Mouse (Mus musculus) layer of hippocampus, adult 11-12 months (tissue): ENCODE data around the gene Ppp1r3a.
"Not testable (repeated sequence)": the region's sequence is repeated elsewhere in the genome, so short reads cannot be mapped to it uniquely, and the experiment has no call there.

Source experiments
- DNase-seq: peaks from one replicate; pipeline ENCODE4 v3.0.0; 2022; ENCODE audit warnings: low spot score

The Ppp1r3a gene

DNA sequence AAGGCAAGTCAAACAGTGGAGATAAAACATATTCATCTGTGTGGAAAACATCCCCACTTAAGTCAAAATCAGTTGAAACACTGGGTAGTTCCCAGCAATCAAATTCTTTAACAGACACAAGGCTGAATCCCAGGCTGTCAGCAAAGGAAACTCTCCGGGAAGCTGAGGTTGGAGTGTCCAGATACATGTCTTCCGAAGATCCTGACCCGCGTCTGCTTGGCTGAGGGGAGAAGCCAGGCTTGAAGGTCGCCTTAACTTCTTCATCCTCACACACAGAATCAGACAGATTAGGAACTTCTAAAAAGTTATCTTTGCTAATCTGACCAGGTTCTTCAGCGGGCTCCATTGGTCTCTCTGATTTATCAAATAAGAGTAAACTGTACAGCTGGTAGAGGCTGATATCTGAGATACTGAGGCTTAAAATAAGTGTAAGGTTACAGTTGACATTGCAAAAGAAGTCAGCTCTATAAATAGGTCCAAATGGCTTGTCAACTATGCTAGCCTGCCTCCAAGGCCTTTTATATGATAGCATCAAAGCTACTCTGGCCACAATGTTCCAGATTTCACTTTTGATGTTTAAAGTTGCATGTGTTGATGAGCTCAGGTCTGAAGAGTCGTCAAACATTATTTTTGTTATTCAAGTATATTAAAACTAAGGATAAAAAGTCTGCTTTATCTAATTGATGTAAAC, at the start of gene Ppp1r3a:
Gene Ppp1r3a, minus strand, starts transcription at position 374 of the 691 bp plus-strand sequence.
- DNase-seq, result no peak

DNA sequence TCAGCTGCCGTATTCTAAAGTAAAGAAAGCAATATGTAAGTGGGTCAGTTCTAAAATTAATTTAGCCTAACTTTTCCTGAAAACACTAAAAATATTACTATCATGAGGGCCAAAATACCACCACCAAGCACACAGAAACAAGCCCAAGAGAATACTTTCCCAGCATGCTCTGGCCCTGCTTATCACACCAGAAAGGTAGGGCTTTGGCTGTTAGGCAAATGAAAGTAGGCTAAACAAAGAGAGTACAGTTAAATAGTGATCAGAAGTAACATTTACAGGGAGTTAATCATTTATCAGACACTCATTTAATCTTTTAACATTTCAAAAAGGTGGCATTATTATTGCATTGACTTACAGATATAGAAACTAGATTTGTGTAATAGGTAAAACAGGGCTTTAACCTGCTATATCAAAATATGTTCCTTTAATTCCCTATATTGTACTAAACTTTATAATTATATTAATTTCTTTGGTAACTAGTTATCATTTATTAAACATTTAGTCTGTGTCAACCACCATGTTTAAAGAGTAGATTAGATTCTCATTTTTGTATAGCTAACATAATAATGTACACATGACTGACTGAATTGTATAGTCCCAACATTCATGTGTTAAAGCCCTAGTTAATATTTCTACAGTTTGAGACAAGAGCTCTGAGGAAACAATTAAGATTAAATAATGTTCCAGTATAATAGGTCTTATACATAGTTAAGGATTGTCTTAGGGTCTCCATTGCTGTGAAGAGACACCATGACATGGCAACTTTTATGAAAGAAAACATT, 32.3 kb upstream of the Ppp1r3a start:
- no peak for DNase-seq

DNA sequence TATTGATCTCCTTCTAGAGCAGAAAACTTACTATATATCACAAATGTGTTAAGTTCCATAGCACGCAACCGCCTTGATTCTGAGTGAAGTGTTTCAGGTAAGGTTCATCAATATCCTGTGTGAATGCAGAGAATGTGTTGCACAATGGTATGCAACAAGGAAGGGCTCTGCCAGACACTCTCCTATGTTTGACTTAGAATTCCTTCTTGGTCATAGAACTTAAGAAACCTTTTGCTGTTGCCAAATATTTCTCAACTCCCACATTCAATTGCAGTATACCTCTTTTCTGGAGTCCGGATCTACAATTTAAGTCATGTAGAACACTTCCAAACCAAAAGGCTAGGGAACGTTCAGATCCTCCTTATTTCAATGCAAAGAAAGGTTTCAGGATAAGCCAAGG, 22.8 kb upstream of the Ppp1r3a start:
- DNase-seq, result no peak

DNA sequence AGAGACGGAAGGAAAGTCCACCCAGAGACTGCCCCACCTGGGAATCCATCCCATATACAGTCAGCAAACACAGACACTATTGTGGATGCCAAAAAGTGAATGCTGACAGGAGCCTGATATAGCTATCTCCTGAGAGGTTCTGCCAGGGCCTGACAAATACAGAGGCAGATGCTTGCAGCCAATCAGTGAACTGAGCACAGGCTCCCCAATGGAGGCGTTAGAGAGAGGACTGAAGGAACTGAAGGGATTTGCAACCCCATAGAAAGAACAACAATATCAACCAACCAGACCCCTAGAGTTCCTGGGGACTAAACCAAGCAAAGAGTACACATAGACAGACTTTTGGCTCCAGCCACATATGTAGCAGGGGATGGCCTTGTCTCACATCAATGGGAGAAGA, 16.6 kb upstream of the Ppp1r3a start:
- no peak for DNase-seq

DNA sequence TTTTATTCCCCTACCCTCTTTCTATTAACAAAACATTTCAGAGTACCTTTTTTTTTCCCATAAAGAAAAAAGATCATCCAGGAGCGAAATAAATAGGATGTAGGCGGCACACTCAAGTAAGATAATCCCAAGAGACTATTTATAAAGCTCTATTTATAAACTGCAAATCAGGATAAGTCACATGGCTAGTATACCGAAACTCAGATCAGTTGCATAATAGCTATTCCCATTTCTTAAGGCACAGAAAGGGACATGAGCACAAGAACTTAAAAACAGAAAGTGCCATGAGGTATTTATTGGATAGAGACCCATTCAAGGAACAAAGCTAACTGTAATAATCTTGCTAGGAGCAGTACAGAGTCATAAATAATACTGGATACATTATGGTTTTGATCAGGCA, 2.4 kb upstream of the Ppp1r3a start:
- DNase-seq, result no peak

DNA sequence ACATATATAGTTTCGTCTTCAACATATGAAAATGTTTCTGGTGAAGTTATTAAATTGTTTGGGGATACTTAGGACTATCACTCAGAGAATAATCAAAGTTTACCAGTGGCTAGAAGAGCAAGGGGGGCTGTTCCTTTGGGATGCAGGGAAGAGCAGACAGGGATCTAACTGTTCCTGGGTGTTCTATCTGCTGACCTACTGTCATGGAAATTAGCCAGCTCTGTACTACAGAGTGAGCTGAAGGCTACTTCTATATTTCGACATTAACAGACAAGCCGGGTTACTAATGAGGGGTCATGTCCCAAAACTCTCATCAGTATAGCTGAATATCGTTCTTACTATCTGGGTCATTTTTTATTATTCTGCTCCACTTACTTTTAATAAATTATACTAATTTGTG, 1.6 kb downstream of the Ppp1r3a start:
- DNase-seq, result no peak

DNA sequence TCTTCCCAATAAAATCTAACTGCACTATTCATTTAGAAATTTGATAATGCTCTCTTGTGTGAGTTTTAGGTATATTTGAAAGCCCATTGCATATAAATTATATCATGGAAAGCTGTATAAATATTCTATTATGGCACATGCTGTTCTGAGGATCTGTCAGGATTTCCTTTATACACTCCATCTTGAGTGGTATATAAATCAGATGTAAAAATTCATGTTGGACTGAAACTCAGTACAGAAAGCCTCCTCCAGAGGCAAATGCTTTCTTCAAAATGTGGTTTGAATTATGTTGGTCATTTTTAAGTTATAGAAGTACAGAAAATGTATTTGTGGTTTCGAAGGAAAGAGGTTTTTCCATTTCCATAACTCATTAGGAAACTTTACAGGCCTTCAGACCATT, 2.9 kb downstream of the Ppp1r3a start:
- no peak for DNase-seq

DNA sequence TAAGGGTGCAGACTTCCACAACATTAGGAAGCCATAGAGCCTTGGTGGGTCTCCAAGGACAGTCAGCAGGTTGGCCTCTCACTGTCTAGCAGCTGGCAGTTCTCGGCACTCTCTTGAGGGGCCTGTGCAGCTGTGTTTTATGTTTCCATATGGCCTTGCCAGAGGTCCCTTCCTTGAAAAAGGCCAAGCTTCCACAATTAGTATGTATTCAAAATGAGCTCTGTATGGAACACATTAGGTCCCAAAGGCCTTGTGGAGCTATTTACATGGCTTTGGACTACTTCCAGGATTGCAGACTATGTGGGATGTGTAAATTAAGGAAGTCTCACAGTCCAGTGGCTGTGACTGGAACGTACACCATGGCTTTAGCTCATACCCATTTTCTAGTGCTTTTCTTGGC, 8.1 kb downstream of the Ppp1r3a start:
- no peak for DNase-seq

DNA sequence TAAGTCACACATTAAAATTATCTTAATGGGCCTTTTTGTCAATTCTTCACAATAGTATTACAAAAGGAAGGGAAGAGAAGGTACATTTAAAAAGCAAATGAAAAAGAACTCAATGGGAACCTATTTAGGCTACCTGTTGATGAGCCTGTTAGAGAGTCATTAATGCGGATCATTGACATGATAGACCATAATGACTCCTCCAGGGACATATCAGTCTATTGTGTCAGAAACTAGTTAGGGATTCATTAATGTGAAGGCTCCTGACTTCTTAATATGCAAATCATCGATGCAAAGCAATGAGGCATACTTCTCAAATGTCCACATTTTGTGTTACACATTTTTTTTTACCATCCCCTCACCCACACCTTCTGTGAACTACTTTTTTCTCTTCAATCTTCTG, 19.1 kb downstream of the Ppp1r3a start:
- DNase-seq, result no peak

DNA sequence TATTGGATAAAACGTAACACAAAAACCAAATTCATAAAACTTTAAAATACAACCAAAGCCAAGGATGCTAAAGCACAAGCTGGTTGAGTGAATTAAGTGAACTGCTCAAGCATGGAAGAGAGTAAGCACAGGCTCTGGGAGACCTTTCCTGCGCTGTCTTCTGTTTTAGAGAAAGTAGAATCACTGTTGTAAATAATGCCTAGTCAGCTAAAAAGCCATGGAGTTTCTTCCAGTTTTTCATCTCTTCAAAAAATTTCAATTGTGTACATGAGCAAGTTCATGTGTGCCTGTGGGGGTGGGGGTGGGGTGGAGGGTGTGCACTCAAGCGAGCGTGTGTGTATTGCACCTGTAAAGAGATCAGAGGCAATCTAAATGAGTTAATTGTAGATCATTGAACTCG, 24.1 kb downstream of the Ppp1r3a start:
- DNase-seq, result no peak

DNA sequence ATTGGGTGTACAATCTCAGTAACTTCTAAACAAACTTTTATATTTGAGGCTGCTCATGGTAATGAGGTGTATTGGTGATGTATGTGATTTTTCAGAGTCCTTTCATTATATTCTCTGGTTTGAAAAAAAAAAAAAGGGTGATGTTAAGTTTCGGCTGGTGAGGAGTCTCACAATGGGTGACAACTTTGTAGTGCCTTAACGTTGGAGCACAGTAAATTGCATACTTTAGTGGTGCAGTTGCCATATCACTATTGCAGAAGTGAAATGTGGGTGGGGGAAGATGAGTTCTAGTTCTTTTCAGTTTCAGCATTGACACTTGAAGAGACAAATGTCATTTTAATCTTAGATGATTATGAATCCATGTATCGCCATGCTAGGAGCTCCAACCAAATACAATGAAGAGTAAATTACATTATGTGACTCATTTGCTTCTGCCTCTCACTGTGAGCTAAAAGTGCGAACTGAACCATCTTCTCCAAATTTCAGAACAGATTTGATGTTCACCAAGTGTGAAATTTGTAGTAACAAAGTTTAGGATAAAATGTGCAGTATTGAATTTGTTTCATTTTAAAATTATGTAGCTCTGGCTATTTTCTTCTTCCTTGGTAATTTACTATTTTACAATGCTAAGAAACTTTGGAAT, 34.2 kb downstream of the Ppp1r3a start:
- DNase-seq, result no peak

DNA sequence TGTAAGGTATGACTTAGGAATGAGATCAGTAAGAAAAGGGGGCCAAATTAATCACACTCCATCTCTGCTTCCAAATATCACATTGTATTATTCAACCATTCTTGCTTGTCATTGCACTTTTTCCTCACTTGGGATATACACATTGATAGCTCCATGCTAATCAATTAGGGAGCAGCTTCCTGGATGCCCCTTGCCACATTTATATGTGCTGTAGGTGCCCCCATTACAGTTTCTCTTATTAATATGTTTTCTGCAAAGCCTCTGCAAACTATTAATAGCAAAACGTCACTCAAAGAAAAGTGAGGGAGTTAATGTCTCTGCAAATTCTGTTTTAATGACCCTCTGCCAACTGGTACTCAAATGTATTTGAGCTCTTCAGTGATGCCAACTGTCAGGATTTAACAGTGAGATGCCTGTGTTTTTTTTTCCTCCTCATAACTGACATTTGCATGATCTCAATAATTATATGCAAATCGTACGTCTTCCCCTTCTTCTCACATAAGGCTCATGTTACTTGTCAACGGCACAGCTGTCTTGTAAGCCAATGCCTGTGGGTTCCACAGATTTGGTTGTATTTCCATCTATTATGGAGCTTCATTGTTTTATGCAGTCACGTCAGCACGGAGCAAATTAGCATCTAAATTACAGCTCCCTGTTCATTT, 34.8 kb downstream of the Ppp1r3a start:
- peak; percentile 7 for DNase-seq

DNA sequence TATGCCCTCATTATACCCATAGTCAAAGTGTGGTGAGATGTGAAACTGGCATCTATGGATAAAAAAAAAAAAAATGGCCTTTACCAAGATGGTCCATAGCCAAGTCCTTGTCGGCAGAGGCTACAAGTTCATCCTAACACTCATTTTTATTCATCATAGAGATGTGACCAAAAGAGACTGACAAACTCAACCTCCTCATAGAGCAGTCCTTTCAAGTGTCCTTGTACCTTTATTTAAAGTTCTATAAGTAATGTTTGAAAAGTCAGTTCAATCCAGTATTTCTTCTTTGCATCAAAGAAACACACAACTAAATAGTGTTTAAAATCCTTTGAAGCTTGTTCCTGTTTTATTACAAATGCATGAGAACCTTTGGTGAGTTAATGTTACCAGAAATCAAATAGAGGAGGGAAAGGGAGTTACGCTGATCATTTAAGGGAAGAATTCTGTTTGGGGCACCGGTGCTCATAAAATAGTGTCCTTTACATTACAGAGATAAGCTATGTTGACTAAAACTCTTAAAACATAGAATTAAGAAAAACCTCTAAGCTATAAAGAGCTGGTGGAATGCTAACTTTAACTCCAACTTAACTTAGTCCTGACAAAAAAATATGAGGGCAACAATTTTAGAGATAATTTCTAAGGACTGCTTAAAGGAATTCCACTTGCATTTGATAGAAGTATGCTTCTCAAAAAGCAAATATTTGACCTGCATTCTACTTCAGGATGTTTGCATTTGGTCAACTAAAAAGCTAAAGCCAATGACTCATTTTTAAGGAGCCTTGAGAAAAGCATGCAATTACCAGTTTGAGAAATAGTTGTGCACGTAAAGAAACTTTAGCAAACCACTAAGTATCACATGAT, 39.7 kb downstream of the Ppp1r3a start:
- no peak for DNase-seq

DNA sequence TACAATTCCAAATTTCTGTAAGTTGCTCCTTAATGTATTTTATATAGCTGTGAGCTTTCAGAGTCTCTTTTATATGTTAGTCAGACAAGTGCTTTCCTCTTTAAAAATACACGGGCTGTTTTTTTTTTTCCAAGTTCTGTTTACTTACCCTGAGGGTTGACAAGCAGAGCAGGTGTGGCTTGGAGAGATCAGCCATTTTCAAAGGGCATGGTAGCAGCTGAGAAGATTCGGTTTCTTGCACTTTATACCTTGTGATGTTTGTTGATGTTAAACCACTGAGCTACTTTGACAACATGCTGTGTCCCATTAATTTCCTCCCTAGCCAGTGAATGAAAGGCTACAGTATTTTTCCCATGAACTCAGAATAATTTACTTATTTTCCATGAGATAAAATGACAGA, 42.9 kb downstream of the Ppp1r3a start:
- no peak for DNase-seq

DNA sequence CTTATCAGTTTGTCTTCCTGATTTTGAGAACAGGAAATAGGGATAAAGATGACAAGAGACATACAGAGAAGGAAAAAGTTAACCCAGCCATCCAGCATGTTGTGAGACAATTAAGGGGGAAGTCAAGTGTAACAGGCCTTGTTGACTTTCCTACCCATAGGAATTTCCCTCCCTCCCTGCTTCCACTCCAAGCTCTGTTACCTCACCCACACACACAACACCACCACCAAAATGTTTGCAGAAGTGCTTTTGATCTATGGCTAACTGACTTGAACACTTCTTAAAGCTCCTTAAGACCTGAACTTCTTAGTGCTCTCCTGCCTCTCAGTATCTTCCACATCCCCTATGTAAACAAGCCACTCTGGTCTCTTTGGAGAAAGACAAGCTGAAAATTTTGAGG, 55.0 kb downstream of the Ppp1r3a start:
- DNase-seq, result no peak

DNA sequence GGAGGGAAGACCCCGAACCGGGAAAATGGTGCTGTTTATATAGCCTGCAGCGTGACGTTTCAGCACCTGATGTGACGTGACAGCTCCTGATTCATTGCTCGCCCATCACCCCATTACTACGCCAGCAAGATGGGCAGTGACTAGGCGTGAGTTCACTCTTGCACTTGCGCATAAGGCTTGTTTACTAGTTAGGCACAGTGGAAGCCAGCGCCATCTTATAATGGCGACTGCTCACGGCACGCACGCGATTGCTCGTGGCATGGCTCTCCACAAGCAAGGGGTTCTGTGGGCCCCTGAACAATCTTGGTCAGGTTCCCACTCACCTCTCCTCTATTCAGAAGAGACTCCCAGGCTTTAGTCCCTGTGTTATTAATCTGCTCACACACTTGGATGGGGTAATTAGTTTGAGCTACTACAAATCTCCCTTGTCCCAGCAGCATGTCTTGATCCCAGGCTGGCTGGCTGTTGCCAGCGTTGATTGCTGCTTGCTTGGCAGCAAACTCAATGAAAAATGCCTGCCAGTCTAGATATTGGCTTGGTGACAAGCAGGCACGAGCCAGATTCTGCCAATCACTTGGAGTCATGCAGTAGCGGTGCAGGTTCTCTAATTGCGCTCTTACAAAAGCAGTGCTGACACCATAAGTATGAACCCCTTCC, 75.7 kb downstream of the Ppp1r3a start:
- DNase-seq, result not testable (repeated sequence)

DNA sequence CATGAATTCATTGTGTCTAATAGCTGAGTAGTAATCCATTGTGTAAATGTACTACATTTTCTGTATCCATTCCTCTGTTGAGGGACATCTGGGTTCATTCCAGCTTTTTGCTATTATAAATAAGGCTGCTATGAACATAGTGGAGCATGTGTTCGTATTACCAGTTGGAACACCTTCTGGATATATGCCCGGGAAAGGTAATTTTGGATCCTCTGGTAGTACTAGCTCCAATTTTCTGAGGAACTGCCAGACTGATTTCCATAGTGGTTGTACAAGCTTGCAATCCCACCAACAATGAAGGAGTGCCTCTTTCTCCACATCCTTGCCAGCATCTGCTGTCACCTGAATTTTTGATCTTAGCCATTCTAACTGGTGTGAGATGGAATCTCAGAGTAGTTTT, 86.1 kb downstream of the Ppp1r3a start:
- not testable (repeated sequence) for DNase-seq

DNA sequence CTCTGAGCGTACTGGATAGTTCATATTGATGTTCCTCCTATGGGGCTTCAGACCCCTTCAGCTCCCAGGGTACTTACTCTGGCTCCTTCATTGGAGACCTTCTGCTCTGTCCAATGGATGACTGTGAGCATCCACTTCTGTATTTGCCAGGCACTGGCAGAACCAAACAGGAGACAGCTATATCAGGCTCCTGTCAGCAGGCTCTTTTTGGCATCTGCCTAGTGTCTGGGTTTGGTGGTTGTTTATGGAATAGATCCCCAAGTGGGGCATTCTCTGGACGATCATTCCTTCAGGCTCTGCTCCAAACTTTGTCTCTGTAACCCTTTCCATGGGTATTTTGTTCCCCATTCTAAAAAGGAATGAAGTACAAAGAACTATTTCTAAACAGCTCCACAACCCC, 87.4 kb downstream of the Ppp1r3a start:
- not testable (repeated sequence) for DNase-seq
